Mouse (Mus musculus) megakaryocyte, embryonic 14.5 days (primary cell): Measurements from ENCODE around the gene Wdtc1.

Experiments used
- FLI1 ChIP-seq: IDR thresholded peaks from 2 replicates; pipeline ENCODE4 v1.6.1; 2012; ENCODE audit warnings: low read length, inconsistent platforms, mixed read lengths
- GATA1 ChIP-seq: IDR thresholded peaks from 3 replicates; pipeline ENCODE4 v1.6.1; 2012; ENCODE audit warnings: mixed read lengths, low read length, inconsistent platforms, borderline replicate concordance

DNA sequence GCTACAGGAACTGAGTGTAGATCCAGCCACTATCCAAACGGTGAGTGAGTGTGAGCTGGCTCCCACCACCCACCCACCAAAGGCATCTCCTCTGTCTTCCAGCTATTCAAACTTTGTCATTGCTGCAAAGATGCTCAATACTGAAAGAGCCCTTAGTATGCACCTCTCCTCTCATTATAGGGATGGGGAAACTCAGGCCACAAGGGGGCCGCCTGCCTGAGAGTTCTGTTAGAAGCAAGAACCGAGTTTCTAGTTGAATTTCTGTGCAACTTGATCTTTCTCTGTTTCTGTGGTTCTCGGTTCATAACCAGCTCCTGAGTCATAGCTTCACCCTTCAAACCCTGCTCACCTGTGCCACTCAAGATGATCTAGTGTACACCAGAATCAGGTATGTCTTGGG lies 101.2 kb downstream of the Wdtc1 start:
- TF ChIP-seq GATA1 = no peak
- no peak for TF ChIP-seq FLI1
